In genomic region chr5:31219070-31219469, GRCm38 (mm10) we compare ENCODE assay signal across 8 mouse cellular contexts. TPM values are rescaled to one million over a fixed set of nuclear protein-coding genes. Genes with fewer than 3 reads are reported as not detected.
DNase-seq lines count a peak whose midpoint lies in the region; ATAC-seq and TF ChIP-seq lines count a peak whose summit lies in the region.

No protein-coding gene starts in this region.

- no peaks in the 10 kb centered on the region for H3K9me3 ChIP-seq in kidney, embryonic 14.5 days (ENCODE audit: control insufficient read depth, low read length)
- no peaks in the 10 kb centered on the region for H3K9me3 ChIP-seq in hindbrain, embryonic 10.5 days

- DNase-seq in kidney, adult 18-20 months, result no peak
- no peak for DNase-seq in hindbrain, embryonic 10.5 days (ENCODE audit: low spot score)
- peak; percentile 35 for DNase-seq in lung, postnatal 36 days
- DNase-seq in urinary bladder, adult 2 months (ENCODE audit: low spot score), result no peak
- no peak for DNase-seq in cerebellum, adult 11-12 months
- no peak for DNase-seq in cerebellum, adult 8-10 months

- no peaks in the 10 kb centered on the region for H3K36me3 ChIP-seq in kidney, embryonic 14.5 days (ENCODE audit: control insufficient read depth, insufficient read depth, low read length)
- H3K36me3 ChIP-seq in hindbrain, embryonic 10.5 days, result 0 out of 2 replicates have a peak, but pooled peaks cover 10% of the 10 kb centered on the region

- TF ChIP-seq POLR2A in bone marrow macrophage, adult 2 months (IDR thresholded peaks at IDR 0.05; ENCODE audit: borderline replicate concordance, low read depth, low read length), result no peak

- no peak for ATAC-seq in kidney, embryonic 14.5 days (ENCODE audit: low FRiP score, low TSS enrichment)

- H3K4me2 ChIP-seq in kidney, embryonic 14.5 days (replicated peaks; ENCODE audit: low read depth, low read length), result peak overlapping the region; percentile 64

- H3K27me3 ChIP-seq in kidney, embryonic 14.5 days (ENCODE audit: control insufficient read depth, insufficient read depth, low read length), result no peaks in the 10 kb centered on the region
- no peaks in the 10 kb centered on the region for H3K27me3 ChIP-seq in hindbrain, embryonic 10.5 days (ENCODE audit: insufficient read depth, poor library complexity, severe bottlenecking)

- H3K9ac ChIP-seq in kidney, embryonic 14.5 days (ENCODE audit: low read depth, low read length), result peak overlapping the region; percentile 85; the same call in 1 of the 2 replicates

- H3K4me3 ChIP-seq in kidney, embryonic 14.5 days (ENCODE audit: low read length), result peak overlapping the region; percentile 87
- H3K4me3 ChIP-seq in bone marrow macrophage, adult 2 months (ENCODE audit: insufficient read depth, low read length), result peak overlapping the region; percentile 18
- peak overlapping the region; percentile 99 for H3K4me3 ChIP-seq in hindbrain, embryonic 10.5 days

- no peak overlapping the region for H3K27ac ChIP-seq in kidney, embryonic 14.5 days (ENCODE audit: low read depth, low read length)
- H3K27ac ChIP-seq in bone marrow macrophage, adult 2 months (ENCODE audit: insufficient read depth, low read depth, low read length), result no peak overlapping the region
- H3K27ac ChIP-seq in hindbrain, embryonic 10.5 days, result no peak overlapping the region

- WGBS in kidney, embryonic 14.5 days, result 1% methylated on average over 2 of the region's 2 CpGs
- WGBS in hindbrain, embryonic 10.5 days, result 7% methylated on average over 2 of the region's 2 CpGs

- no peak for TF ChIP-seq CTCF in bone marrow macrophage, adult 2 months (IDR thresholded peaks at IDR 0.05; ENCODE audit: low read depth, low read length)

- H3K4me1 ChIP-seq in kidney, embryonic 14.5 days (ENCODE audit: control insufficient read depth, insufficient read depth, low read length), result no peaks in the 10 kb centered on the region; the same call in 1 of the 2 replicates
- H3K4me1 ChIP-seq in bone marrow macrophage, adult 2 months (ENCODE audit: control insufficient read depth, insufficient read depth, low read length), result peaks cover 9% of the 10 kb centered on the region
- H3K4me1 ChIP-seq in hindbrain, embryonic 10.5 days (replicated peaks), result peaks cover 18% of the 10 kb centered on the region

RNA-seq across cellular contexts. Expression of gene Ppm1g, which starts 1.4 kb away (rescaled TPM):
- polyA plus RNA-seq in kidney, embryonic 14.5 days (2014; fragmentation: Nextera tagmentation; extraction: Ambion mirVana), result 130 and 145 TPM in 2 replicates
- polyA plus RNA-seq in bone marrow macrophage, adult 2 months (2012; ENCODE audit: insufficient read depth, insufficient read length, missing spikeins), result 61.2 and 67.7 TPM in 2 replicates
- polyA plus RNA-seq in hindbrain, embryonic 10.5 days (2016; fragmentation: Nextera tagmentation; extraction: Ambion mirVana), result 172 and 197 TPM in 2 replicates
- polyA plus RNA-seq in urinary bladder, adult 2 months (2012; rRNA removed), result 67.0 and 73.4 TPM in 2 replicates

RNA-seq across cellular contexts. Expression of gene Zfp513, which starts 17.0 kb away (rescaled TPM):
- 6.7 and 9.0 TPM in 2 replicates for polyA plus RNA-seq in kidney, embryonic 14.5 days (2014; fragmentation: Nextera tagmentation; extraction: Ambion mirVana)
- polyA plus RNA-seq in bone marrow macrophage, adult 2 months (2012; ENCODE audit: insufficient read depth, insufficient read length, missing spikeins), result 32.3 and 33.1 TPM in 2 replicates
- 12.7 and 15.0 TPM in 2 replicates for polyA plus RNA-seq in hindbrain, embryonic 10.5 days (2016; fragmentation: Nextera tagmentation; extraction: Ambion mirVana)
- polyA plus RNA-seq in urinary bladder, adult 2 months (2012; rRNA removed), result 29.3 and 37.0 TPM in 2 replicates

RNA-seq across cellular contexts. Expression of gene Nrbp1, which starts 21.6 kb away (rescaled TPM):
- 115 and 153 TPM in 2 replicates for polyA plus RNA-seq in kidney, embryonic 14.5 days (2014; fragmentation: Nextera tagmentation; extraction: Ambion mirVana)
- polyA plus RNA-seq in bone marrow macrophage, adult 2 months (2012; ENCODE audit: insufficient read depth, insufficient read length, missing spikeins), result 84.1 and 85.8 TPM in 2 replicates
- 151 and 159 TPM in 2 replicates for polyA plus RNA-seq in hindbrain, embryonic 10.5 days (2016; fragmentation: Nextera tagmentation; extraction: Ambion mirVana)
- polyA plus RNA-seq in urinary bladder, adult 2 months (2012; rRNA removed), result 114 and 127 TPM in 2 replicates

RNA-seq across cellular contexts. Expression of gene Gm9970, which starts 22.0 kb away (rescaled TPM):
- polyA plus RNA-seq in kidney, embryonic 14.5 days (2014; fragmentation: Nextera tagmentation; extraction: Ambion mirVana), result 0.39 and 0.72 TPM in 2 replicates
- polyA plus RNA-seq in bone marrow macrophage, adult 2 months (2012; ENCODE audit: insufficient read depth, insufficient read length, missing spikeins), result not detected in 2 replicates
- 0.30 TPM in 1 of 2 replicates, not detected in the other for polyA plus RNA-seq in hindbrain, embryonic 10.5 days (2016; fragmentation: Nextera tagmentation; extraction: Ambion mirVana)
- polyA plus RNA-seq in urinary bladder, adult 2 months (2012; rRNA removed), result 0.28 and 0.37 TPM in 2 replicates

RNA-seq across cellular contexts. Expression of gene Eif2b4, which starts 25.8 kb away (rescaled TPM):
- 60.1 and 67.3 TPM in 2 replicates for polyA plus RNA-seq in kidney, embryonic 14.5 days (2014; fragmentation: Nextera tagmentation; extraction: Ambion mirVana)
- polyA plus RNA-seq in bone marrow macrophage, adult 2 months (2012; ENCODE audit: insufficient read depth, insufficient read length, missing spikeins), result 28.3 and 28.9 TPM in 2 replicates
- 85.2 and 99.3 TPM in 2 replicates for polyA plus RNA-seq in hindbrain, embryonic 10.5 days (2016; fragmentation: Nextera tagmentation; extraction: Ambion mirVana)
- polyA plus RNA-seq in urinary bladder, adult 2 months (2012; rRNA removed), result 33.2 and 39.1 TPM in 2 replicates

Comparison
In these comparisons a context has a peak if more than half of its experiments do, and no peak if none do; other contexts are left out.
1. H3K4me3 ChIP-seq: peak in every context shown above with its lines; median percentile 99 in hindbrain, embryonic 10.5 days; 87 in kidney, embryonic 14.5 days; 18 in bone marrow macrophage, adult 2 months.